Comparison of ENCODE assay signal across 8 mouse cellular contexts in genomic region chr10:128082880-128083421, GRCm38 (mm10). TPM values are rescaled to one million over a fixed set of nuclear protein-coding genes. Genes with fewer than 3 reads are reported as not detected.
DNase-seq lines count a peak whose midpoint lies in the region; ATAC-seq and TF ChIP-seq lines count a peak whose summit lies in the region.

Gene Atp5b (plus strand): TSS chr10:128083273.

- H3K27me3 ChIP-seq in hindbrain, embryonic 10.5 days (ENCODE audit: insufficient read depth, poor library complexity, severe bottlenecking) = no peaks in the 10 kb centered on the region
- H3K27me3 ChIP-seq in lung, postnatal 0 days (replicated peaks; ENCODE audit: insufficient read depth, low read length) = no peaks in the 10 kb centered on the region

- peak; percentile 100 for DNase-seq in MN1 (ENCODE audit: low spot score)
- DNase-seq in cerebellum, adult 9-10 months = peak; percentile 100
- peak; percentile 95 for DNase-seq in hindbrain, embryonic 10.5 days (ENCODE audit: low spot score)
- DNase-seq in layer of hippocampus, adult 9-11 months = peak; percentile 99
- peak; percentile 99 for DNase-seq in lung, postnatal 0 days (ENCODE audit: low spot score)
- DNase-seq in ovary, postnatal 14 days (ENCODE audit: low spot score) = peak; percentile 98
- peak; percentile 98 for DNase-seq in thymus, postnatal 14 days

- H3K36me3 ChIP-seq in hindbrain, embryonic 10.5 days = peaks cover 45% of the 10 kb centered on the region
- peaks cover 24% of the 10 kb centered on the region for H3K36me3 ChIP-seq in lung, postnatal 0 days (ENCODE audit: insufficient read depth, low read length)

- under 1% methylated on average over 34 of the region's 34 CpGs for WGBS in hindbrain, embryonic 10.5 days
- under 1% methylated on average over 34 of the region's 34 CpGs for WGBS in lung, postnatal 0 days

- H3K4me3 ChIP-seq in hindbrain, embryonic 10.5 days = peak within 1 kb of the TSS; percentile 96
- peak within 1 kb of the TSS; percentile 96 for H3K4me3 ChIP-seq in lung, postnatal 0 days (ENCODE audit: low read depth, low read length)

- peak within 1 kb of the TSS; percentile 98 for H3K27ac ChIP-seq in hindbrain, embryonic 10.5 days
- H3K27ac ChIP-seq in lung, postnatal 0 days (ENCODE audit: low read length) = peak within 1 kb of the TSS; percentile 83

- TF ChIP-seq CTCF in lung, postnatal 0 days (IDR thresholded peaks at IDR 0.05) = no peak

- peak within 1 kb of the TSS; percentile 95 for H3K9ac ChIP-seq in lung, postnatal 0 days (replicated peaks; ENCODE audit: low read depth)

- H3K4me1 ChIP-seq in hindbrain, embryonic 10.5 days (replicated peaks) = peaks cover 21% of the 10 kb centered on the region
- H3K4me1 ChIP-seq in lung, postnatal 0 days (ENCODE audit: insufficient read depth, low read depth, low read length) = peaks cover 11% of the 10 kb centered on the region

- H3K4me2 ChIP-seq in lung, postnatal 0 days (replicated peaks; ENCODE audit: low read depth, low read length) = peak within 1 kb of the TSS; percentile 87

- ATAC-seq in frontal cortex, adult (ENCODE audit: low TSS enrichment) = peak; percentile 96
- peak; percentile 99 for ATAC-seq in lung, postnatal 0 days

- H3K9me3 ChIP-seq in hindbrain, embryonic 10.5 days = no peaks in the 10 kb centered on the region
- H3K9me3 ChIP-seq in lung, postnatal 0 days (ENCODE audit: low read length) = no peaks in the 10 kb centered on the region

- TF ChIP-seq EP300 in lung, postnatal 0 days (IDR thresholded peaks at IDR 0.05) = peak; percentile 99

RNA-seq across cellular contexts. Expression of gene Atp5b, which starts in this region (rescaled TPM):
- polyA plus RNA-seq in hindbrain, embryonic 10.5 days (2016; fragmentation: Nextera tagmentation; extraction: Ambion mirVana) = 2,236 and 2,265 TPM in 2 replicates
- 1,155 and 1,171 TPM in 2 replicates for polyA plus RNA-seq in lung, postnatal 0 days (2015; fragmentation: Nextera tagmentation; extraction: Ambion mirVana)

Comparison
In these comparisons a context has a peak if more than half of its experiments do, and no peak if none do; other contexts are left out.
1. Peak in every context shown above with its lines: DNase-seq, ATAC-seq, H3K4me3 ChIP-seq and H3K27ac ChIP-seq.